Mouse (Mus musculus): ENCODE results near the gene Mtfr1l. TPM values are rescaled to one million over a fixed set of nuclear protein-coding genes. Genes with fewer than 3 reads are reported as not detected.

The Mtfr1l gene
- 286 and 306 TPM in 2 replicates for polyA plus RNA-seq (2012; rRNA removed)

DNA sequence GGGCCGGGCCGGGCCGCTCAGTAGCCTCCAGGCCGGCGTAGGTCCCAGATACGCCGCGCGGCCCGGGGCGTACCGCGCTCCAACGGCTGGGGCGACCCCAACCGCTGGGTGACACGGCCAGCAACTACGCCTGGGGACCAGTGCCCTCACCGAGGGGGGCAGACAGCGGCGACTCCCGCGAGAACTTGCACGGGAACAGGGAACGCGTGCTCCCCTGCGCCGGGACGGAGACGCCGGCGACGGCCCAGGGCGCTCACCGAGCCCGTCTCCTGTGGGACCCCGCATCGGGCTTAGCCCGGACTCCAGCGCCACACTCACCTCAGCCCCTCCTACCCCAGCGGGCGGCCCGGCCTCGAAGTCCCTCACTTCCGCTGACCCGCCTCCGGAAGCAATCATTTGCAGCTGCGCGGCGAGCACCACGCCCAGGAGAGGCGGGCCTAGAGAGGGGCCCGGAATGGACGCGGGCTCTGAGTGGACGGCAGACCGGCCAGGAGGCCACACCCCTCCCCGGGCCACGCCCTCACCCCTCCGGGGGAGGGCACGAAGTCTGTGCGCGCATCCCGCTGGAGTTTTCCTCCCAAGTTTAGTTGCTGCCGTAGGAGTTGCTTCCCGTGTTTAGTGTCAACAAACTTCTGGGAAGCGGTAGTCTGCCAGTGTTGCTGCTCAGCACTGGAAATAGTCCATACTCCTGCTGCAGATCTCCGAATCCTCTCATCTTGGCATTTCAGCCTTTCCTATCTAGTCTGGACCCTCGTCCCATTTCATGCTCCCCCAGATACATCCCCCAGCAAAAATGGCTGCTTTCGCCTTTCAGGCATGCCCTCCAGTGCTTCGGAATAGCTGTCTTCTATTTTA, at the start of gene Mtfr1l:
Gene Mtfr1l, minus strand, starts transcription at position 456 of the 855 bp plus-strand sequence.
- TF ChIP-seq CTCF (IDR thresholded peaks at IDR 0.05; ENCODE audit: control insufficient read depth, insufficient read depth, insufficient replicate concordance, low read depth, low read length) (0 out of 2 replicates have a peak, but pooled peaks have one; percentile 1), POLR2A (IDR thresholded peaks at IDR 0.05; ENCODE audit: control insufficient read depth, low read depth, low read length) (peak; percentile 85)
- Histone ChIP-seq H3K27ac (ENCODE audit: control insufficient read depth, insufficient read depth, low read depth, low read length) (peak within 1 kb of the TSS; percentile 97), H3K4me1 (ENCODE audit: control insufficient read depth, insufficient read depth, low read length) (peaks cover 11% of the 10 kb centered on the region), H3K27me3 (ENCODE audit: control insufficient read depth, insufficient read depth, low read length) (no peaks in the 10 kb centered on the region), H3K4me3 (ENCODE audit: control insufficient read depth, low read depth, low read length) (peak within 1 kb of the TSS; percentile 96), H3K36me3 (ENCODE audit: control insufficient read depth, insufficient read depth, low read length) (peaks cover 7% of the 10 kb centered on the region)

DNA sequence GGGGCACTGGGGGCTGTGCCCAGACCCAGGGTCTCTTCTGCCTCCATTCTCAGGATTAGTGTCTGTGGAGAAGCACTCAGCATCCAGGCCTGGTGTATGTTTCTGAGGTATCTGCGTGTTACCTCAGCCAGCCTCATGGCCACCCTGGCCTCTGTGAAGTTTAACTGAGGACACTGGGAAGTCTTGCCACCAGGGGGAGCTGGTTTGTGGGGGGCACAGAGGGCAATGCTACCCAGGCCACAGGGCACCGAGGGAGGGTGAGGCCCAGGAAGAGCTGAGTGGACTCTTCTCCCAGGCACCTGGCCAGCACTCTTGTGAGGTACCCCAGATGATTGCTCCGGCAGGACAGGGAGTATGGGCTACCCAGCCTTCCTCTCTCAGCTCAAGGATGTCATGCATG, 48.3 kb upstream of the Mtfr1l start:
- Histone ChIP-seq H3K27me3 (ENCODE audit: control insufficient read depth, insufficient read depth, low read length) (no peaks in the 10 kb centered on the region), H3K36me3 (ENCODE audit: control insufficient read depth, insufficient read depth, low read length) (no peaks in the 10 kb centered on the region), H3K4me1 (ENCODE audit: control insufficient read depth, insufficient read depth, low read length) (peaks cover 3% of the 10 kb centered on the region; the same call in 1 of the 2 replicates), H3K4me3 (ENCODE audit: control insufficient read depth, low read depth, low read length) (no peak overlapping the region), H3K27ac (ENCODE audit: control insufficient read depth, insufficient read depth, low read depth, low read length) (no peak overlapping the region)
- no peak for TF ChIP-seq POLR2A (IDR thresholded peaks at IDR 0.05; ENCODE audit: control insufficient read depth, low read depth, low read length)
- TF ChIP-seq CTCF (IDR thresholded peaks at IDR 0.05; ENCODE audit: control insufficient read depth, insufficient read depth, insufficient replicate concordance, low read depth, low read length): peak; percentile 35; the same call in 1 of the 2 replicates

- H3K4me1 ChIP-seq (ENCODE audit: control insufficient read depth, insufficient read depth, low read length): peaks cover 3% of the 10 kb centered on the region; the same call in 1 of the 2 replicates
- no peaks in the 10 kb centered on the region for H3K27me3 ChIP-seq (ENCODE audit: control insufficient read depth, insufficient read depth, low read length)
- H3K27ac ChIP-seq (ENCODE audit: control insufficient read depth, insufficient read depth, low read depth, low read length): no peak overlapping the region
- TF ChIP-seq CTCF (IDR thresholded peaks at IDR 0.05; ENCODE audit: control insufficient read depth, insufficient read depth, insufficient replicate concordance, low read depth, low read length): no peak
- TF ChIP-seq POLR2A (IDR thresholded peaks at IDR 0.05; ENCODE audit: control insufficient read depth, low read depth, low read length): no peak
- no peaks in the 10 kb centered on the region for H3K36me3 ChIP-seq (ENCODE audit: control insufficient read depth, insufficient read depth, low read length)
- no peak overlapping the region for H3K4me3 ChIP-seq (ENCODE audit: control insufficient read depth, low read depth, low read length)
Measured at GRCm38 (mm10) chr4:134581365-134581764, 46.2 kb upstream of the Mtfr1l start.

DNA sequence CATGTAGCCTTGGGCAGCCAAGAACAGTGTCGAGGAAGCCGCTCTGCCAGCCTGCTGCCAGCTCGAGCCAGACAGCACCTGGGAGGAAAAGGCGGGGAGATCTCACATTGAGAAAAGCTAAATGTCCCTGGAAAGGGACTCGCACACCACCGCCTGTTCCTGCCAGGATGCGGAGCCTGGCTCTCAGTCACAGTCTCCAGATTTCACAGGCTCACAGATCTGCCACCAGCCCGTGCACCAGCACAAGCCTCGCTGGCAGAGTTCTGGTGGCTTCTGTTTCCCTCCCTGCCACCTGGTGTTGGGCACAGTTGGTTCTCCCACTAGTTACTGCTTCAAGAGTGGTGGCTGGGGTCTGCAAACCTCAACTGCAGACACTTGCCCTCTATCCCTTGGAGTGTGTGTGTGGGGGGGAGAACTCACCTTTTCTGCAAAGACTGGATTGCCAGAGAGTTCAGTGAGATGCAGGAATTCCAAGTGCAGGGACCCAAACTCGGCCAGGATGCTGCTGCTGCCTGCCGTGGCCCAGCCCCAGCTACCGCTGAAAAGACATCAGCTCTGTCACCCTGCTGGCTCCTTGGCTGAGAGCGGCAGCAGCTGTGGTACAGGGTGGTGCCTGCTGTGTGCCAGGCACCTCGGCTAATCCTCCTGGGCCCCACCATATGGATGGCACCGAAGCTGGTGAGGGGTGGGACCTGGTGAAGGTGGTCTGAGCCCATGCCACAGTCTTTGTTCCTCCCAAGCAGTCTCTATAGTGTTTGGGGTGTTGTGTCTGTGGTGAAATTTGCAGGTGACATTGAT, 45.4 kb upstream of the Mtfr1l start:
- Histone ChIP-seq H3K4me1 (ENCODE audit: control insufficient read depth, insufficient read depth, low read length) (peaks cover 3% of the 10 kb centered on the region; the same call in 1 of the 2 replicates), H3K27ac (ENCODE audit: control insufficient read depth, insufficient read depth, low read depth, low read length) (no peak overlapping the region), H3K27me3 (ENCODE audit: control insufficient read depth, insufficient read depth, low read length) (no peaks in the 10 kb centered on the region), H3K4me3 (ENCODE audit: control insufficient read depth, low read depth, low read length) (no peak overlapping the region), H3K36me3 (ENCODE audit: control insufficient read depth, insufficient read depth, low read length) (no peaks in the 10 kb centered on the region)
- TF ChIP-seq CTCF (IDR thresholded peaks at IDR 0.05; ENCODE audit: control insufficient read depth, insufficient read depth, insufficient replicate concordance, low read depth, low read length) (no peak), POLR2A (IDR thresholded peaks at IDR 0.05; ENCODE audit: control insufficient read depth, low read depth, low read length) (no peak)

GRCm38 (mm10) chr4:134579620-134580019, 44.4 kb upstream of the Mtfr1l start:
- H3K36me3 ChIP-seq (ENCODE audit: control insufficient read depth, insufficient read depth, low read length): no peaks in the 10 kb centered on the region
- no peak overlapping the region for H3K4me3 ChIP-seq (ENCODE audit: control insufficient read depth, low read depth, low read length)
- H3K27me3 ChIP-seq (ENCODE audit: control insufficient read depth, insufficient read depth, low read length): no peaks in the 10 kb centered on the region
- peaks cover 3% of the 10 kb centered on the region; the same call in 1 of the 2 replicates for H3K4me1 ChIP-seq (ENCODE audit: control insufficient read depth, insufficient read depth, low read length)
- no peak for TF ChIP-seq POLR2A (IDR thresholded peaks at IDR 0.05; ENCODE audit: control insufficient read depth, low read depth, low read length)
- TF ChIP-seq CTCF (IDR thresholded peaks at IDR 0.05; ENCODE audit: control insufficient read depth, insufficient read depth, insufficient replicate concordance, low read depth, low read length): no peak
- H3K27ac ChIP-seq (ENCODE audit: control insufficient read depth, insufficient read depth, low read depth, low read length): no peak overlapping the region

DNA sequence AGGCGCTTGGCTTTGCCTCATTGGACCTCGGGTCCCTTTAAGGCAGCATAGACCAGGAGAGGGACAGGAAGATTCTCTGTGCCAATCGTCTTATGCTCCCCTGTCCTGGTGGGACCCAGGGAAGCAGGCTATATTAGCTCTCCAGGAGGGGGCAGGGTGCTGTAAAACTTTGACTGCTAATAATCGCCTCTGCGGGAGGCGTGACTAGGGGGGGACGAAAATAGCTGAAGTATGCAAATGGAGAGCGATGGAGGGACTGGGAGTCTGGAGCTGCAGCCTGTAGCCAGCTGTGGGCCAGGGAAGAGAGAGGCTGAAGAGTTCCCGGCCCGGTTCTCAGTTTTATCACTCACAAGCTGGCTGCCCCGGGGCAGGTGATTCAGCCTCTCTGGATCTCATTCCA, 44.0 kb upstream of the Mtfr1l start:
- Histone ChIP-seq H3K36me3 (ENCODE audit: control insufficient read depth, insufficient read depth, low read length) (no peaks in the 10 kb centered on the region), H3K27me3 (ENCODE audit: control insufficient read depth, insufficient read depth, low read length) (no peaks in the 10 kb centered on the region), H3K27ac (ENCODE audit: control insufficient read depth, insufficient read depth, low read depth, low read length) (no peak overlapping the region), H3K4me3 (ENCODE audit: control insufficient read depth, low read depth, low read length) (no peak overlapping the region), H3K4me1 (ENCODE audit: control insufficient read depth, insufficient read depth, low read length) (peaks cover 3% of the 10 kb centered on the region; the same call in 1 of the 2 replicates)
- TF ChIP-seq CTCF (IDR thresholded peaks at IDR 0.05; ENCODE audit: control insufficient read depth, insufficient read depth, insufficient replicate concordance, low read depth, low read length) (peak; percentile 3; the same call in 1 of the 2 replicates), POLR2A (IDR thresholded peaks at IDR 0.05; ENCODE audit: control insufficient read depth, low read depth, low read length) (no peak)

DNA sequence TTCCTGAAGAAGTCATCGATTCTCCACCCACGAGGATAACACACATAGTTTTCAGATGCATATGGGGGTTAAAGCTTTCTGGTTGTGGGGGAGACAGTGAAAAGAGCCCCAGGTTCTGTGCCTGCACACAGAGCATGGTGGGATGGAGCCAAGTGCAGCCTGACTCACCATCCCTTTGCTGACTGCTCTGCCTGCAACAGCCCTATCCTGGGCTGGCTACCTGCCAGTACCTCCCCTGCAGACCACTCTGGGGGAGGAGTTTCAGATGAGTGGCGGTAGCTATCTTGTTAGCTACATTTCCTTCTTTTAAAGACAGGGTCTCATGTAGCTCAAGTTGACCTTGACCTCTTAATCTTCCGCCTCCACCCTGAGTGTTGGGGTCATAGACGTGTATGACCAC, 43.2 kb upstream of the Mtfr1l start:
- TF ChIP-seq CTCF (IDR thresholded peaks at IDR 0.05; ENCODE audit: control insufficient read depth, insufficient read depth, insufficient replicate concordance, low read depth, low read length) (no peak), POLR2A (IDR thresholded peaks at IDR 0.05; ENCODE audit: control insufficient read depth, low read depth, low read length) (no peak)
- Histone ChIP-seq H3K27ac (ENCODE audit: control insufficient read depth, insufficient read depth, low read depth, low read length) (no peak overlapping the region), H3K27me3 (ENCODE audit: control insufficient read depth, insufficient read depth, low read length) (no peaks in the 10 kb centered on the region), H3K36me3 (ENCODE audit: control insufficient read depth, insufficient read depth, low read length) (no peaks in the 10 kb centered on the region), H3K4me1 (ENCODE audit: control insufficient read depth, insufficient read depth, low read length) (peaks cover 3% of the 10 kb centered on the region; the same call in 1 of the 2 replicates), H3K4me3 (ENCODE audit: control insufficient read depth, low read depth, low read length) (no peak overlapping the region)

Data from testis, adult 2 months (tissue).